Mouse (Mus musculus) heart, postnatal 0 days (tissue): Measurements from ENCODE around the gene Yes1. TPM values are rescaled to one million over a fixed set of nuclear protein-coding genes. Genes with fewer than 3 reads are reported as not detected.
"Not testable (repeated sequence)": the region's sequence is repeated elsewhere in the genome, so short reads cannot be mapped to it uniquely, and the experiment has no call there.

Experiments used
- ATAC-seq: fragments of 200-750 bp; cut with Nextera tagmentation; 2 replicates; pipeline ENCODE4 v1.8.0; 2017; ENCODE audit warnings: low read depth, moderate number of reproducible peaks, moderate library complexity; ENCODE audit not compliant: insufficient read depth
- DNase-seq: peaks from one replicate; pipeline ENCODE4 v3.0.0-alpha.2; 2016; ENCODE audit warnings: low spot score
- H3K27ac ChIP-seq: fragments of 300-500 bp; sonication (generic); 2 replicates; pipeline ENCODE4 v1.5.1; 2014; ENCODE audit warnings: low read depth, mild to moderate bottlenecking
- H3K27me3 ChIP-seq: fragments of 300-500 bp; sonication (generic); 2 replicates; pipeline ENCODE4 v1.6.1; 2014; ENCODE audit warnings: low read length, mixed read lengths; ENCODE audit not compliant: control insufficient read depth, insufficient read depth
- H3K36me3 ChIP-seq: fragments of 300-500 bp; sonication (generic); replicated peaks from 2 replicates; pipeline ENCODE4 v1.6.1; 2014; ENCODE audit warnings: low read length, mixed read lengths; ENCODE audit not compliant: control insufficient read depth, insufficient read depth
- H3K4me1 ChIP-seq: fragments of 300-500 bp; sonication (generic); 2 replicates; pipeline ENCODE4 v1.6.1; 2014; ENCODE audit warnings: antibody characterized with exemption; ENCODE audit not compliant: control insufficient read depth, insufficient read depth
- H3K4me2 ChIP-seq: fragments of 300-500 bp; sonication (generic); 2 replicates; pipeline ENCODE4 v1.6.1; 2014; ENCODE audit warnings: low read depth, mild to moderate bottlenecking, low read length, moderate library complexity
- H3K4me3 ChIP-seq: fragments of 300-500 bp; sonication (generic); 2 replicates; pipeline ENCODE4 v1.5.1; 2014; ENCODE audit warnings: low read depth, low read length
- H3K9ac ChIP-seq: fragments of 300-500 bp; sonication (generic); replicated peaks from 2 replicates; pipeline ENCODE4 v1.6.1; 2014; ENCODE audit warnings: low read depth, low read length, mixed read lengths
- H3K9me3 ChIP-seq: fragments of 300-500 bp; sonication (generic); replicated peaks from 2 replicates; pipeline ENCODE4 v1.6.1; 2016; ENCODE audit warnings: low read length; ENCODE audit not compliant: control insufficient read depth
- CTCF ChIP-seq: IDR thresholded peaks from 2 replicates; pipeline ENCODE4 v1.5.1; 2016; ENCODE audit warnings: antibody characterized with exemption, control low read depth, low read depth
- EP300 ChIP-seq: IDR thresholded peaks from 2 replicates; pipeline ENCODE4 v1.6.1; 2016; ENCODE audit warnings: antibody characterized with exemption, low read depth
- WGBS: fragments of 180-500 bp; shearing (Covaris S2); extraction: QIAGEN DNeasy Blood & Tissue Kit; methylation state at CpG from one replicate; pipeline ENCODE4 v1.1.7; 2014; 5-methylcytosine and 5-hydroxymethylcytosine counted together
- polyA plus RNA-seq: library from polyadenylated mRNA; unstranded; fragments of >200 nt; fragmentation: Nextera tagmentation; extraction: Ambion mirVana; gene quantifications from 2 replicates; pipeline ENCODE4 v1.2.1, GENCODE M21; 2015
- total RNA-seq: library from RNA; depleted of rRNA; stranded (reverse); fragments of >200 nt; gene quantifications from 2 replicates; pipeline ENCODE4 v1.2.3, GENCODE M21; 2014; ENCODE audit warnings: low replicate concordance

Yes1 gene
- total and polyA plus RNA-seq, 2 experiments from 2014 or later: 19.0 to 24.5 TPM

GRCm38 (mm10) chr5:32614291-32614690 is 3.3 kb downstream of the Yes1 start:
- no peak for ATAC-seq
- Histone ChIP-seq H3K27ac (peak overlapping the region; percentile 86), H3K9me3 (no peaks in the 10 kb centered on the region), H3K4me2 (peak overlapping the region; percentile 55), H3K9ac (peak overlapping the region; percentile 35), H3K4me1 (peaks cover 15% of the 10 kb centered on the region), H3K27me3 (no peaks in the 10 kb centered on the region), H3K36me3 (no peaks in the 10 kb centered on the region), H3K4me3 (peak overlapping the region; percentile 20)
- no peak for DNase-seq
- 39% methylated on average over 2 of the region's 2 CpGs for WGBS
- TF ChIP-seq EP300: no peak
- TF ChIP-seq CTCF: no peak

- DNase-seq (peak; percentile 61), ATAC-seq (0 out of 2 replicates have a peak, but pooled peaks have one; percentile 13)
- whole genome bisulfite sequencing: 19% methylated on average over 4 of the region's 4 CpGs
- TF ChIP-seq EP300: no peak
- no peaks in the 10 kb centered on the region for H3K9me3 ChIP-seq
- peak overlapping the region; percentile 55 for H3K4me2 ChIP-seq
- no peaks in the 10 kb centered on the region for H3K27me3 ChIP-seq
- peak overlapping the region; percentile 86 for H3K27ac ChIP-seq
- peak overlapping the region; percentile 20 for H3K4me3 ChIP-seq
- peak overlapping the region; percentile 35 for H3K9ac ChIP-seq
- H3K36me3 ChIP-seq: no peaks in the 10 kb centered on the region
- H3K4me1 ChIP-seq: peaks cover 15% of the 10 kb centered on the region
Measured at GRCm38 (mm10) chr5:32614691-32615090, 3.7 kb downstream of the Yes1 start.

DNA sequence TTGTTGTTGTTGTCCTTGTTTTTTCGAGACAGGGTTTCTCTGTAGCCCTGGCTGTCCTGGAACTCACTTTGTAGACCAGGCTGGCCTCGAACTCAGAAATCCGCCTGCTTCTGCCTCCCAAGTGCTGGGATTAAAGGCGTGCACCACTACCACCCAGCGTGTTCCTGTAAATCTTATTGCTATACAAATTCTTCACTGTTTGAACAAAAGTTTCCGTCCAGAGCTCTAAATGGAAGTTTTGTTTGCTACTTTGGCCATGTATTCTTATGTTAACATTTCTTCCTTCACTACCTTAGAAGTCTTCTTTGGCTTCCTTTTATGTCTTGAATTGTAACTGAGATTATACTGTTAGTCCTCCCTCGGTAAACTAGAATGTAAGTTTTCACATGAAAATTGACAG is 5.5 kb downstream of the Yes1 start:
- 88% methylated on average over 7 of the region's 7 CpGs for WGBS
- H3K27me3 ChIP-seq, H3K4me2 ChIP-seq, H3K36me3 ChIP-seq, ATAC-seq, H3K9ac ChIP-seq, H3K27ac ChIP-seq, H3K9me3 ChIP-seq, DNase-seq, H3K4me3 ChIP-seq: not testable (repeated sequence)
- peaks cover 15% of the 10 kb centered on the region for H3K4me1 ChIP-seq

GRCm38 (mm10) chr5:32617851-32618250 is 6.9 kb downstream of the Yes1 start:
- no peak for ATAC-seq
- no peaks in the 10 kb centered on the region for H3K27me3 ChIP-seq

DNA sequence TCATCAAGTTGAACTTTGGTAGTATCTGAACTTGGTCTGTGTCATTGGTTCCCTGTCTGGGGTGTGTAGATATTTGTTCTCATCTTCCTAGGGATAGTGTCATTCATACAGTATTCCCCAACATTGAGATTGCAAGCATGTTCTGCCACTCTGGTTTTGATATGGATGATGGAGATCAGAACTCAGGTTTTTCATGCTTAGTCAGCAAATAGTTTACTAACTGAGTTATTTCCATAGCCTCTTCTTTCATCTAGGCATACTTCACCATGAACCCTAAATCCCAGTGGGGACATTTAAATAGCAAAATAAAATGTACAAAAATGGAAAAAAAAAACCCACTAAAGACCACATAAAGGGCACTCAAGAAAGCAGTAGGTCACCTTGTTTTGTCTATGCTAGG is 12.7 kb downstream of the Yes1 start:
- Histone ChIP-seq H3K36me3 (no peaks in the 10 kb centered on the region), H3K27me3 (no peaks in the 10 kb centered on the region), H3K4me1 (no peaks in the 10 kb centered on the region), H3K9me3 (no peaks in the 10 kb centered on the region), H3K4me3 (no peak overlapping the region), H3K4me2 (no peak overlapping the region), H3K27ac (no peak overlapping the region), H3K9ac (no peak overlapping the region)
- ATAC-seq (no peak), DNase-seq (no peak)
- TF ChIP-seq EP300 (no peak), CTCF (no peak)

More at GRCm38 (mm10) chr5:32617851-32618250, 6.9 kb downstream of the Yes1 start:
- Histone ChIP-seq H3K4me3 (no peak overlapping the region), H3K4me1 (peaks cover 15% of the 10 kb centered on the region), H3K9me3 (no peaks in the 10 kb centered on the region), H3K27ac (no peak overlapping the region), H3K9ac (no peak overlapping the region), H3K36me3 (no peaks in the 10 kb centered on the region), H3K4me2 (no peak overlapping the region)
- DNase-seq: no peak
- TF ChIP-seq EP300: no peak
- TF ChIP-seq CTCF: no peak
- WGBS: 90% methylated on average over 1 of the region's 1 CpGs

DNA sequence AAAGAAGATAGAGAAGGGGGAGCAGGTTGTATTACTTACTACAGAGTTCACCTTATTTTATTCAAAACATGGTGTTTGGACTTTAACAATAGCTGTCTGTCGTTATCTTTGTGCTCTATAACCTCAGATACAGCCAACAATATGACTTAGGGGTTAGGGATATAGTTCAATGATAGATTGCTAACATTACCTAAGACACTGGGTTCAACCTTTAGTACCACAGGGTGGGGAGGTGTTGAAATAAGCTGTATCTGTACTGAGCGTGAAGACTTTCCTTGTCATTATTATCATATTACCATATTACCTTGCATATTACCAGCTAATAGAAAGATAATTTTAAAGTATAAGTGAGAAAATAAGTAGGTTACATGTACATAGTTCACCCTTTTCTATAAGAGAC is 13.8 kb downstream of the Yes1 start:
- no peak for DNase-seq
- Histone ChIP-seq H3K9me3 (no peaks in the 10 kb centered on the region), H3K27ac (no peak overlapping the region), H3K4me2 (no peak overlapping the region), H3K9ac (no peak overlapping the region), H3K4me3 (no peak overlapping the region), H3K27me3 (no peaks in the 10 kb centered on the region), H3K4me1 (no peaks in the 10 kb centered on the region), H3K36me3 (no peaks in the 10 kb centered on the region)
- 92% methylated on average over 2 of the region's 2 CpGs for WGBS
- ATAC-seq: no peak
- TF ChIP-seq CTCF (no peak), EP300 (no peak)
